Mouse (Mus musculus) heart, postnatal 0 days (tissue): ENCODE results near the gene Sec11a.

Experiments used
- CTCF ChIP-seq: IDR thresholded peaks from 2 replicates; pipeline ENCODE4 v1.5.1; 2016; ENCODE audit warnings: antibody characterized with exemption, control low read depth, low read depth
- EP300 ChIP-seq: IDR thresholded peaks from 2 replicates; pipeline ENCODE4 v1.6.1; 2016; ENCODE audit warnings: antibody characterized with exemption, low read depth

- TF ChIP-seq CTCF (no peak), EP300 (no peak)
Measured at GRCm38 (mm10) chr7:80860227-80860626, 87.4 kb downstream of the Sec11a start.
